ENCODE assay signal across 8 mouse cellular contexts in genomic region chr10:117225094-117225493, GRCm38 (mm10). TPM values are rescaled to one million over a fixed set of nuclear protein-coding genes. Genes with fewer than 3 reads are reported as not detected.
DNase-seq lines count a peak whose midpoint lies in the region; ATAC-seq lines count a peak whose summit lies in the region.

No protein-coding gene starts in this region.

- no peak overlapping the region for H3K27ac ChIP-seq in forebrain, embryonic 14.5 days (ENCODE audit: low read depth, low read length)

- WGBS in forebrain, embryonic 14.5 days, result 66% methylated on average over 8 of the region's 8 CpGs

- ATAC-seq in erythroblast, adult 5-6 weeks (replicated peaks; ENCODE audit: low FRiP score, poor library complexity, severe bottlenecking), result no peak
- ATAC-seq in forebrain, embryonic 14.5 days, result no peak

- H3K27me3 ChIP-seq in erythroblast, embryonic 14.5 days (ENCODE audit: control insufficient read depth), result peaks cover 2% of the 10 kb centered on the region; the same call in 1 of the 2 replicates
- no peaks in the 10 kb centered on the region for H3K27me3 ChIP-seq in forebrain, embryonic 14.5 days (replicated peaks; ENCODE audit: control insufficient read depth, insufficient read depth, low read length)

- peaks cover 26% of the 10 kb centered on the region for H3K4me1 ChIP-seq in erythroblast, embryonic 14.5 days (ENCODE audit: control insufficient read depth)
- H3K4me1 ChIP-seq in forebrain, embryonic 14.5 days (ENCODE audit: control insufficient read depth, insufficient read depth, low read length), result peaks cover 8% of the 10 kb centered on the region; the same call in 1 of the 2 replicates

- H3K9ac ChIP-seq in forebrain, embryonic 14.5 days (ENCODE audit: low read length), result no peak overlapping the region

- DNase-seq in ES-CJ7 (ENCODE audit: low read depth, low spot score) (peak; percentile 68), liver (peak; percentile 34)
- no peak for DNase-seq in forebrain, embryonic 14.5 days (ENCODE audit: low spot score)
- DNase-seq in spleen, postnatal 10 days (ENCODE audit: low spot score in 2 of 2), result no peak
- no peak for DNase-seq in frontal cortex, postnatal 10 days (ENCODE audit: low spot score in 2 of 2)
- DNase-seq in spleen, adult 12 weeks (ENCODE audit: low spot score), result no peak

- H3K9me3 ChIP-seq in erythroblast, embryonic 14.5 days (ENCODE audit: control insufficient read depth, low read length), result no peaks in the 10 kb centered on the region
- no peaks in the 10 kb centered on the region for H3K9me3 ChIP-seq in forebrain, embryonic 14.5 days (replicated peaks; ENCODE audit: control insufficient read depth, low read length)

- H3K36me3 ChIP-seq in erythroblast, embryonic 14.5 days (ENCODE audit: control insufficient read depth), result peaks cover 31% of the 10 kb centered on the region
- peaks cover 19% of the 10 kb centered on the region for H3K36me3 ChIP-seq in forebrain, embryonic 14.5 days (ENCODE audit: control insufficient read depth, insufficient read depth, low read length)

- H3K4me3 ChIP-seq in erythroblast, embryonic 14.5 days (replicated peaks), result peak overlapping the region; percentile 97
- peak overlapping the region; percentile 73 for H3K4me3 ChIP-seq in forebrain, embryonic 14.5 days (ENCODE audit: low read depth, low read length)

- H3K4me2 ChIP-seq in forebrain, embryonic 14.5 days (ENCODE audit: low read length), result peak overlapping the region; percentile 78

RNA-seq across cellular contexts. Expression of gene Yeats4, which starts 0.8 kb away (rescaled TPM):
- 24.5 and 26.4 TPM in 2 replicates for polyA plus RNA-seq in erythroblast, embryonic 14.5 days (2012)
- total RNA-seq in erythroblast, adult 5-6 weeks (2015; ENCODE audit: low replicate concordance), result 25.9 and 28.6 TPM in 2 replicates
- 25.0 and 51.6 TPM in 2 replicates for total RNA-seq in erythroblast, adult 5-6 weeks (2017; ENCODE audit: low replicate concordance)
- 128 and 143 TPM in 2 replicates for polyA plus RNA-seq in forebrain, embryonic 14.5 days (2014; fragmentation: Nextera tagmentation; extraction: Ambion mirVana)

RNA-seq across cellular contexts. Expression of gene 9530003J23Rik, which starts 13.4 kb away (rescaled TPM):
- not detected in 2 replicates for polyA plus RNA-seq in erythroblast, embryonic 14.5 days (2012)
- not detected in 2 replicates for total RNA-seq in erythroblast, adult 5-6 weeks (2015; ENCODE audit: low replicate concordance)
- total RNA-seq in erythroblast, adult 5-6 weeks (2017; ENCODE audit: low replicate concordance), result 0.56 TPM in 1 of 2 replicates, not detected in the other
- not detected in 2 replicates for polyA plus RNA-seq in forebrain, embryonic 14.5 days (2014; fragmentation: Nextera tagmentation; extraction: Ambion mirVana)

RNA-seq across cellular contexts. Expression of gene Lyz2, which starts 57.0 kb away (rescaled TPM):
- 0.07 and 0.16 TPM in 2 replicates for polyA plus RNA-seq in erythroblast, embryonic 14.5 days (2012)
- total RNA-seq in erythroblast, adult 5-6 weeks (2015; ENCODE audit: low replicate concordance), result 2,691 and 2,758 TPM in 2 replicates
- 1,711 and 2,049 TPM in 2 replicates for total RNA-seq in erythroblast, adult 5-6 weeks (2017; ENCODE audit: low replicate concordance)
- polyA plus RNA-seq in forebrain, embryonic 14.5 days (2014; fragmentation: Nextera tagmentation; extraction: Ambion mirVana), result 18.6 and 24.1 TPM in 2 replicates

Comparison
In these comparisons a context has a peak if more than half of its experiments do, and no peak if none do; other contexts are left out.
1. DNase-seq: peak in ES-CJ7 (single experiment) and liver (single experiment); none in forebrain, embryonic 14.5 days (single experiment), spleen, postnatal 10 days (0 of 2), frontal cortex, postnatal 10 days (0 of 2) and spleen, adult 12 weeks (single experiment).
2. RNA of gene Lyz2, which starts 57.0 kb away (polyA plus RNA-seq): 18.6 to 24.1 TPM in forebrain, embryonic 14.5 days; 0.07 to 0.16 TPM in erythroblast, embryonic 14.5 days; every median in the first group is over 10 times any median in the second.